Mouse (Mus musculus) gastrocnemius, adult 8-10 months (tissue): Measurements from ENCODE around the gene Vps37d. TPM values are rescaled to one million over a fixed set of nuclear protein-coding genes. Genes with fewer than 3 reads are reported as not detected.
"Not testable (repeated sequence)": the region's sequence is repeated elsewhere in the genome, so short reads cannot be mapped to it uniquely, and the experiment has no call there.

Experiments used
- DNase-seq, 2 experiments: peaks; one replicate each; pipeline ENCODE4 v3.0.0; 2022; ENCODE audit warnings: low spot score in 2 of 2
- total RNA-seq, 4 experiments: library from RNA; stranded (reverse); gene quantifications; 2 replicates each; pipeline ENCODE4 v1.2.4; 2022

Gene Vps37d
- total RNA-seq, 4 experiments from 2014 or later: 0.31 to 0.56 (median 0.41) TPM; not detected in 1

DNA sequence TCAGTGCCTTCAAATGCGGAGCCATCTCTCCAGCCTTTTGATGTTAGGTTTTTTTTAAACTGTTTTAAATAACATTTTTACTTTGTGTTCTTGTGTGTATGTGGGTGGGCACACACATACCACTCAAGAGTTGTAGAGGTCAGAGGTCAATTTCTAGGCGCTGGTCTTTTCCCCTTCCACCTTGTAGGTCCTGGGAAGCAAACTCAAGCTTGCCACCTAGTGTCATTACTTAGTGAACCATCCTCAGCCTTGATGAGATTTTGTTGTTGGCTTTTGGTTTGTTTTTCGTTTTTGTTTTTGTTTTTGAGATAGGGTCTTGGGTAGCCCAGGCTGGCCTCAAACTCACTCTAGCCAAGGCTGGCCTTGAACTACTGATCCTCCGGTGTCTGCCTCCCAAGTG lies 2.4 kb downstream of the Vps37d start:
- DNase-seq: no peak

DNA sequence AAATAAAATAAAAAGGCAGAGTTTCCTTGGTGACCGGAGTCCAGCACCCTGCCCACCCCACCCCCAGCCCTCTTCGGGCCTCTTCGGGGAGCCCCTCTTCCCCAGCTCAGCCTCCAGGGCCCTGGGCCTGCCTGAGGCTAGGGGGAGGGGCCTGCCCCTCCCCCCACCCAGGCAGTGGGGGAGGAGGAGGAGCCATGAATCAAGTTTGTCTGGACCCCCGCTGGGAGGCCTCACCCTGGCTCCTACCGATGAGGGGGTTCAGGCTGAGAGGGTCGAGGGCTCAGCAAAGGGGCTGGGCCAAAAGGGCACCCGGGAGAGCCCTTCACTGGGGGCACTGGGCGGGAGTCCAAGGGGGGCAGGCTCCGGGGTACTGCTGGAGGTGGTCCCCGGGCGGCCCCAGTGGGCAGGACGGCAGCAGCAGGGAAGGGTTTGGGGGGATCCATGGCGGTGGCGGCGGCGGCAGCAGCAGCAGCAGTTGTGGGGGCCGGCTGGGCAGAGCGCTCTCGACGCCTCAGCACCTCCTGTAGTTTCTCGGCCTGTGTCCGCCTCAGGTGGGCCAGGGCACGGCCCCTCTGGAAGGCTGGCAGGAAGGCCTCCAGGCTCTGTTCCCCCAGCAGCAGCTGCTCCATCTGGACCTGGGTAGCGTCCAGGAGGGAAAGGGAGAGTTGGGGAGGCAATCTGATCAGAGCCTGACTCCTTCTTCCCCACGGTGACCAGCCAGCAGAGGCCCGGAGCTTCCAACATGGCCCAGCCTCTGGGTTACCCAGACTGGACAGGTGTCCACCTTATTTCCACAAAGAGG lies 4.5 kb downstream of the Vps37d start:
- no peak for DNase-seq

DNA sequence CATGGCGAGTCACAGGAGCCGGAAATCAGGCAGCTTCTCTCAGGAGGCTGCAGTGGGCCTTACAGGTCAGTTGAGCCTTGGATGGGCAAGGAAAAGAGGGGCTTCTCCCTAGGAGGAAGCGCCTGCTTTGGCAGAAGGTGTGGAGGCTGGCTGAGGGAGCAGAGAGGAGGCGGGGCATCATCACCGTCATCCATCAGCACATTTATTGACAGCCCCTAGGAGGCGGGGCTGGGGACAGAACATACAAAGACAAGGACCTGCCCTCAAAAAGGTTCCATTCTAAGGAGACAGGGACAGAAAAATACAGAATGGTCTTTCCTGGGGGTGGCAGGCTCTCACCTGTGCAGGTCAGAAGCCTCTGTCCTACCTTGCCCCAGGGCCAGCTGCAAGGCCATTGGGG lies 5.3 kb downstream of the Vps37d start:
- DNase-seq: no peak

DNA sequence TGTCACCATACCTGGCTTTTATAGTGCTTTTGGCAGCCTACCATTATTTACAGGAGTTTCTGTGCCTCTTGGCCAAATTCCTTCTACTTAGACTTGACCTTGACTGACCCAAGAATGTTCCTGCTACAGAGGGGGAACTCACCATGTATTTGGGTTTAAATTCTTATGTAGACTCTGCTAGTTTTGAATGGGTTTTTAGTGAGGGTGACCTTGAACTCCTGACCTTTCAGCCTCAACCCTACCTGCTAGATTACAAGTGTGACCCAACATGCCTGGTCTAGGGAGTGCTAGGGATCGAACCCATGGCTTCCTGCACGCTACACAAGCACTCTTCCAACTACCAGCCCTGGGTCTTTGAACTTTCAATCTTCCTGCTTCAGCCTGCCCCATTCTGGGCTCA lies 6.0 kb downstream of the Vps37d start:
- no peak for DNase-seq

DNA sequence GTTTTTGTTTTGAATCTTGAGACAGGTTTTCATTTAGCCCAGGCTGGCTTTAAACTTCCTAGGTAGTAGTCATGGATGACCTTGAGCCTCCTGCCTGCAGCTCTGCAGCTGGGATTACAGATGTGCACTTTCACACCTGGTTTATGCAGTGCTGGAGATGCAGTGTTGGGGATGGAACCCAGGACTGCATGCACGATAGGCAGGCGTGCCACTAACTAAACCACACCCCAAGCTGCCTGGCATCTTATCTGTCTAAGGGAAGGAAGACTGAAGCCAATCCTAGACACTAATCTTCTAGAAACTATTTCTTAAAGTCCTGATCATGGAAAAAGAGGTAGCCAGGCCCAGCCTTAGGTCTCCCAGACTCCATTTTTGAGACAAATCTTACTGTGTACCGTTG lies 7.6 kb downstream of the Vps37d start:
- DNase-seq: no peak

DNA sequence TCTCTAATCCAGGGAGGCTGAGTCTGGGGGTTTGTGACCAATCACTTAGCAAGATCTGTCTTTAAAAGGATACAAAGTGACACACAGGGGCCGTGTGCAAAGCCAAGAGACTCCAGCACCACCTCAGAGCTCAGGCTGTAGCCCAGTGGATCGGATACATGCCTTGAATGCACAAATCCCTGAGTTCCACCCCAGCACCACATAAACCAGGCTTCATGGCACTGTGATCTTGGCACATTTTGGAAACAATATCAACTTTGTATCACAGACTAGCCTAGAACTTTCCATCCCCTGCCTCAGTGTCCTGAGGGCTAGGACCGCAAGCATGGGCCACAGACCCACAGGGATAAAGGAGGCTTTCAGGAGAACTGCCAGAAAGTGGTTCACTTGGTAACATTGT lies 12.1 kb downstream of the Vps37d start:
- DNase-seq: no peak

DNA sequence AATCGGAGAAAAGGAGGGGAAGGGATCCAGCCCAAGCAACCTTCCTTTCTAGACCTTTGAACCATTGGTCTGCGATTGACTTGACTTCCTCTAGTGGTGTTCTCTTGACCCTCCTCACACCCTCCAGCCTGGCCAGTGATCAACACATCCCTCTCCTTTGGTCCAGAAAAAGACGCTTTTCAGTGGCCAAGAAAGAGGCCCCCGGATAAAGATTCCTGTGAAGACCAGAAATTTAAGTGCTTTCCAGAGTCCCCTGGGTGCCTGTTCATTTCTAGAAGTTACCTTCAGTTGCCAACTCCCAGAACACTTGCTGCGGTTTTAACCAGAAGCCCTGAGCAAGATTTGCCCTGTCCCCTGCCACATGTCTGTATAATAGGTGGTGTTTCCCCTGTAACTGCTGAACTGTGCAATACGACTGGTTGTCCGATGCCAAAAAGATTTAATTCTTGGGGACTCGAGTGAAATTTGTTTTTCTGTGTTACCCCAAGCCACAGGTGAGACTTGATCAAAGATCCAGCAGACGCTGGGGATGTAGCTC lies 13.1 kb downstream of the Vps37d start, which contains the start of gene Bud23:
Gene Bud23, minus strand, starts transcription at position 51 of the 538 bp plus-strand sequence.
- DNase-seq: not testable (repeated sequence)

DNA sequence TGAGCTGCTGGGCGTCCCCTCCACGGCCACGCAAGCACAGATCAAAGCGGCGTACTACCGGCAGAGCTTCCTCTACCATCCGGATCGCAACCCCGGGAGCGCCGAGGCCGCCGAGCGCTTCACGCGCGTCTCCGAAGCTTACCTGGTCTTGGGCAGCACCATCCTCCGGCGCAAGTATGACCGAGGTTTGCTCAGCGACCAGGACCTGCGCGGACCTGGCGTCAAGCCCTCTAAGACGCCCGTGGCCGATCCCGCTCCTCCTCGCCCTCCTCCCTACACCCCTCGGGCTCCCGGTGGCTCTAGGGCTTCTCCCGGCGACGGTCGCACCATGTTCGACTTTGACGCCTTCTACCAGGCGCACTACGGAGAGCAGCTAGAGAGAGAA lies 13.7 kb downstream of the Vps37d start:
- no peak for DNase-seq

DNA sequence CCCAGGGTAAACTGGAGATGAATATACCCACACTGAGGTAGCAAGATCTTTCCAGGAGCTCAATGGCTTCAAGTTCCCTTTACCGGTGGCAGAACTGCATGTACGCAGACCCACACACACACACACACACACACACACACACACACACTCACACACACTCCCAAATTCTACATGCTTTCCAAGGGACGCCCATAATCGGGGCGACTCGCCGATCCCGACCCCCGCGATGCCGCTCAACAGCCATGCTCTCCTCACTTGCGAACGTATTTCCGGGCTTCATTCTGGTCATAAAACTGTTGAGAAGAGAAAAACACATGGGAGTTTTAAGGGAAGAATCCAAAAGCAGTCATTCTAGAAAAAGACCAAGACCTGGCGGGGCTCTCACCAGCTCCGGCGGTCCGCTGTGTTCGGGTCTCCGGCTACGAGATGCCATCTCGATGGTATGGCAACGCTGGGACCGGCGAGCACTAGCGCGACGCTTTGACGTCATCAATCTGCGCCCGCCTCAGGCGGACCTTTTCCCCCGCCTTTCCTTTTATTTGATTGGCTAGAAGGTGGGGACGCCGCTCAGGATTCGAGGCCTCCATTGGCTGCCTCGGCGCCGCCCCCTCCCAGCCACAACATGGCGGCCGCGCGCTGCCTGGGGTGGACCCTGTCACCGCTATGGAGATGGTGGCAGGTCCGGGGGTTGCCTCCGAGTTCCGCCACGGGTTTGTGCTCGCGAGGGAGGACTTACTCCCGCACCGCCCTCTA lies 14.3 kb downstream of the Vps37d start, which contains the start of gene Dnajc30:
Gene Dnajc30, plus strand, starts transcription at position 574 of the 753 bp plus-strand sequence.
- DNase-seq: peak; percentile 88 to 94

DNA sequence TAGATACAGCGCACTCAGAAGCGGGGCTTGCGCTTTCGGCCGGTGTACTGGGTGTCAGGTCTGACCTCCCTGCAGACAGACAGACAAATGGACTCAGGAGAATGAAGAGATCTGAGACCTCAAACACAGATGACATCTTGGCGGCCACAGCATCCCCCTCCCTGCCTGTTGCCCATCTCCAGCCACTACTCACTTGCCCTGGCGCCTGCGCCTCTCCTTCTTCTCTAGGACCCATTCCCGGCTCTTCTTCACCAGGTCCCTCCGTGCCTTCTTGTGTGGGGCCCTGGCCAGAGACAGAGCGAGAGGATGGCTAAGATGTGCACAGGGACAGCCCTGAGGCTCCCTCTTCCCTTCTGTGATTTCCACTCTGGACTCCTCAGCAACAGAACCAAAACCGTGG lies 24.7 kb downstream of the Vps37d start:
- no peak for DNase-seq

DNA sequence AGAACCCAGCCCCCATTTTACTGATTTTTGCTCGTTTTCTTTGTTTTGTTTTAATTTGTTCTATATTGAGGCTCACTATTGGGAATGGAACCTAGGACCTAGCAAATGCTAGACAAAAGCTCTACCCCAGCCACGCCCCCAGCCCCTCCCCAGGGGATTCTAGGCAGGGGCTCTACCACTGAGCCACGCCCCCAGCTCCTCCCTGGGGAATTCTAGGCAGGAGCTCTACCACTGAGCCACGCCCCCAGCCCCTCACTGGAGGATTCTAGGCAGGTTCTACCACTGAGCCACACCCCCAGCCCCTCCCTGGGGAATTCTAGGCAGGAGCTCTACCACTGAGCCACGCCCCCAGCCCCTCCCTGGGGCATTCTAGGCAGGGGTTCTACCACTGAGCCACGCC lies 28.8 kb downstream of the Vps37d start:
- not testable (repeated sequence) for DNase-seq

DNA sequence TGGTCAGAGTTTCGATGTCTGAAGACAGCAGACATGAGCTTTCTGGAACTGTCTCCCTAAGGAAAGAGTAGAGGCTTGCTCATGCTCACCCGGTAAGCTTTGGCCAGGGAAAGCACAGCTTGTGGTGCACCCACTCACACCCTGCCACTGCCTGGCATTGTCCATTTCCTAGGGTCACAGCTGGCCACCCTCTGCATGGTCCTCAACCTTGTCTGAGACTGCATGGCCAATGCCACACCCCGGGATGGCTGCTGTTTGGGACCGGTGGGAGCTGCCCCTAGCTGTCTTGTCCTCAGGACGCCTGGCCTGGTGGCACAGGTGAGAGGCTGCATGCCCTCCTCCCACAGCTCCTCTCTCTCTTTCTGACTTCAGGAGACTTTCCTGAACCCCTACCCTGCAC lies 29.5 kb downstream of the Vps37d start:
- DNase-seq: no peak

DNA sequence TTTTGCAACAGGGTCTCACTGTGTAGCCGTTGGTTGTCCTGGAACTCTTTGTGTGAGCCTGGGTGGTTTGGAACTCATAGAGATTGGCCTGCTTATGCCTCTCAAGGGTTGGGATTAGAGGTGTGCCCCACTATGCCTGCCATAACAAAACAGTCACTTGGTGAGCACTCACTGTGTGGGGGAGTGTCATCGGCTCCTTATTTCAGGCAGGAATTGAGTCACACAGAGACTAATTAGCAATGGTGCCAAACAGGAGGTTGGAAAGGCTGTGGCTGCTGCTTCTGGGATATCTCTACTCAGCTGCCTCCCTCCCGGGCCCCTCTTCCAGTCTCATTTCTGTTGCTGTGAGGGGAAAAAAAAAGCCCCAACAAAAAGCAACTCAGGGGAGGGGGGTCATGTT lies 33.5 kb downstream of the Vps37d start:
- DNase-seq: no peak

DNA sequence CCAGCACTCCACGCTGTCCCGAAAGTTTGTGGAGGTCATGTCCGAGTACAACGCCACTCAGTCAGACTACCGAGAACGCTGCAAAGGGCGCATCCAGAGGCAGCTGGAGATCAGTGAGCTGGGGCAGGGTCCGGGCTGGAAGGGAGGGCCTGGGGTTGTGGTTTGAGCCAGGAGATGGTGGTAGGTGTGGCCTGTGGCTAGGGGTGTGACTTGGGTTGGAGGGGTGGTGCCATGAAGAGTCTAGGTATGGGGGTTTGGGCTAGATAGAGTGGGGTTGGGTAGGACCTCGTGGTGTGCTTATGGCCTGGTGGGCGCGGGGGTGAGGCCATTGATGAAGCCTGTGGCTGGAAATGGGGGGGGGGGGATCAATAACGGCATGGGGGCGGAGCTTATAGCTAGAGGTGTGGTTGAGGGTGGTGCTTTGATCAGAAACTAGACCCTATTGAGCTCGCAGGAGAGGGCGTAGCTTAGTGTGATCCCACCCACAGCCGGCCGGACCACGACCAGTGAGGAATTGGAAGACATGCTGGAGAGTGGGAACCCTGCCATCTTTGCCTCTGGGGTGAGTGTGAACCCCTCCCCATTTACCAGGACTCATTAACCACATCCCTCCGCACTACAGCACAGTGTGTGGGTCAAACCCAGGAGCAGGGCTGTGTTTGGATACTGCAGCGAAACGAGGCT lies 35.8 kb downstream of the Vps37d start:
- no peak for DNase-seq

DNA sequence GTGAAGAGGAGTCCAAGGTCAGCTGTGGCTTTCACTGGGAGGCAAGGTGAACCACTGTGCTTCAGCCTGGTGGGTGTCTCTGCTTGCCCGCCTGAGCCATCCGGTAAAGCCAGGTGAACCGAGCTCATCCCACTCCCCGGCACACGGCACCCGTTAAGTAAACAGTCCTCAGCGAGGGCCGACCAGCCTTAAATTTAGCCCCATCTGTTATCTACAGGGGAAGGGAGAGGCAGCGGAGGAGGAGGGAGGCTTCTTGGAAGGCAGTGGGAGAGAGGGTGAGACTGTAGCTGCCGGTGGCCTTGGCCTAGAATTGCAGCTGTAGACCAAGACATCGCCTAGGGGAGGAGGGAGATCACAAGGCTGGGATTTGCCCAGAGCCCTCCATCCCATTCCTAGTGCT lies 37.3 kb downstream of the Vps37d start:
- DNase-seq: no peak

DNA sequence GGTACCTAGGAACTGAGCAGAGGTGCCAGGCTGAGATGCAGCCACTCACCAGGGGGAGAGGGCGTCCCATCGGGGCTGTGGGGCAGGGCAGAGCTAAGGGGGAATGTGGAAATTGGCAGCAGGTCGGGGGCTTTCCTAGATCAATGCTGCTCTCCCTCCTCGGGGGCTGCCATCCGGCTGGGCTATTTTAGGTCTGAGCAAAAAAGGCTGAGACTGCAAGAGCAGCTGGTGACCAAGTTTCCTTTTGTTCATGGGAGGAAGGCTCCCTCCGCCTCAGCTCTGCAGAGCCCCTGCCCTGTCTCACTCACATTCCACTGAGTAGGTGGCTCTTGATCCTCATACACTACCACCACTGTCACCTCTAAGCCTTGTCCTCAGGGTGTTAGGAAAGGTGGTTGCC lies 38.0 kb downstream of the Vps37d start:
- no peak for DNase-seq

DNA sequence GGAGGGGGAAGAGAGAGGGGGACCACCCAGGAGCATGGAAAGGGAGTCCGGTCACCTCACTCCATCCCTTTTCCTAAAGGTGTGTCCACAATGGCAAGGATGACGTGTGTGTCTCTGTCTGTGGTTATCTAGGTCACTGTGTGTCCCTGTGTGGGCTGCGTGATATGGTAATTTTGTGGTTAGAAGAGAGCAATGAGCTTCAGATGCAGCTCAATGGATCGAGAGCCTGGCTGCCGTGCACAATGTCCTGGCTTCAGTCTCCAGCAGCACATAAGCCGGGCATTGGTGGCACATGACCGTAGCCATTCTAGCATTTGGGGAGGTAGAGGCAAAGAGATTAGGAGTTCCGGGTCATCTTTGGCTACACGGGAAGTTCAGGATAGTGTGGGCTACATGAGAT lies 38.5 kb downstream of the Vps37d start:
- no peak for DNase-seq

DNA sequence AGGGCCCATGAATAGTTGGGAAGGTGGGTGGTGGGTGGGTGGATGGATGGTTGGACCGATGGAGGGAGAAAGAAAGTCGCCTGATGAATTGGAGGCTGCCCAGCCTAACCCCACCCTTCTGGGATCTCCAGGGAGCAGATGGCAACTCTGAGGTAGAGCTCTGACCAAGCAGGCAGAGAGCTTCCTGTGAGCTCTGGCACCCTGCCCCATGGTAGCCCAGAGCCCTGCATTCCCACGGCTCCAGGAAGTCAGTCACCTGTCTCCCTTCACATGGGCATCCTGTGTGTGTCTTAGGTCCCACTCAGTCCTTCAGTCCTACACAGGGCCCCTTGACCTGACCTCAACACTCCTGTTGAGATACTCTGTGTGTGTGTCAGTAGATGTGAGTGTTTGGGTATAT lies 40.1 kb downstream of the Vps37d start:
- DNase-seq: no peak

DNA sequence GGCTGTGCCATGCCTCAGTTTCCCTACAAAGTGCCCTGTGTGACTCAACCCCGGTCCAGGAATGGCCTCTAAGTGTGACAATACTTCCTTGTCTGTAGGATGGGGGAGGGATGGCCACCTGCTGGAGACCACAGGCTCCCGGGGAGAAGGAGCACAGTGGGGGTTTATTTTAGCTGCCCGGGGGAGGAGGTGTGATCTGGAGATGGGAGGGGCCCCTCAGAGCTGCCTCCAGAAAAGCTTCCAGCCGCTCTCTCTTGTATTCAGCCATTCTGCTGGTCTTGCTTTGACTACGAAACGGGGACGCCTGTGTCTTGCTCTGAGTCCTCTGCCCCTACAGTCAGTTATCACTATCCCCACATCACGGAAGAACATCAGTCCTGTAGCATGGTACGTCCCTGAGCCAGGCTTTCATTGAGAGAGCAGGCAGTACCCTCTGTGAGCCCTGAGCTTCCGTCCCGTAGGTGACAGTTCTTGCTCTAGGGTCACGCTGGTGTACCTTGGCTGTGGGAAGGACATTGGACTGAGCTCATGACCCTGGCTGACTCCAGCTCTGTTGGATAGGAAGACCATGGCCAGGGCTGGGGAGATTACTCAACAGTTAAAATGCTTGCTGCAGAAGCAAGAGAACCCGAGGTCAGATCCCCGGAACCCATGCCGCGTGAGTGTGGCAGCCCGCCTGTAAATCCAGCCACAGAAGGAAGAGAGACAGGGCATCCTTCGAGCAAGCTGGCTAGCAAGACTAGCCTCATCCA lies 42.3 kb downstream of the Vps37d start:
- DNase-seq: no peak

DNA sequence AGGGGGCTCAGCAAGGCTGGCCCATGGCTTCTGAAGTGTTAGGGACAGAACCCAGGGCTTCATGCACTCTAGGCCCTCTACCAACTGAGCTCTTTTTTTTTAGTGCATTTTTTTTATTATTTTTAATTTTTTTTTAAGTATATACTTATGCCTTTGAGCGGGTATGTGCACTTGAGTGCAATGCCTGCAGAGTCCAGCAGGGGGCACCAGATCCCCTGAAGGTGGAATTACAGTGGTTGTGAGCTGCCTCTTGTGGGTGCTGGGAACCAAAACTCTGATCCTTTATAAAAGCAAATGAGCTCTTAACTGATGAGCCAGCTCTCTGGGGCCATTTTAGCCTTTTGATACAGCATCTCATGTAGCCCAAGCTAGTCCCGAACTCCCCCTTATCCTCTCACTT lies 43.5 kb downstream of the Vps37d start:
- DNase-seq: no peak

DNA sequence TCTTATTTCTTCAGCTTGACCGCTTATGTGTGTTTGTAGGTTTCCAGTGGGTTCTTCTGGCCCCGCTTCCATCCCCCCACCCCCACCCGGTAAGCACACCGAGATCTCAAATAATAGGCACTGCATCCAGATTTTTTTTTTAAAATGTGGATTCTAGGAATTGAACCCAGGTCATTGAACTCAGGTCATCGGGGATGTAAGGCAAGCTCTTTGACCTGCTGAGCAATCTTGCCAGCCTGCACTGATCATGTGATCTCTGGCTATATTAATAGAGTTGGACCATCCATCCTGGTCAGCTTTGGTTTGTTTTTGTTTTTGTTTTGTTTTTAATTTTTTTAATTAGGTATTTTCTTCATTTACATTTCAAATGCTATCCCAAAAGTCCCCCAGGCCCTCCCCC lies 45.5 kb downstream of the Vps37d start:
- DNase-seq: no peak
